In genomic region chr3:9174517-9174832, GRCm38 (mm10) we compare ENCODE assay signal across 9 mouse cellular contexts.
A peak's percentile ranks its signal among the peaks of the same experiment; 100 is the strongest.
DNase-seq lines count a peak whose midpoint lies in the region; ATAC-seq and TF ChIP-seq lines count a peak whose summit lies in the region.
"Had no signal": no experiment of that assay in that cellular context is flagged by ENCODE, and none has a peak within 500 bp of the region (broad histone marks: within the 10 kb centered on the region; RNA-seq: fewer than 3 reads in every experiment).

No protein-coding gene starts in this region.

- no peak for TF ChIP-seq CTCF in forebrain, postnatal 0 days (IDR thresholded peaks at IDR 0.05; ENCODE audit: low read depth)
- no peak for TF ChIP-seq CTCF in midbrain, postnatal 0 days (IDR thresholded peaks at IDR 0.05)

- peaks cover 9% of the 10 kb centered on the region for H3K4me1 ChIP-seq in forebrain, embryonic 10.5 days
- no peaks in the 10 kb centered on the region for H3K4me1 ChIP-seq in forebrain, embryonic 11.5 days (replicated peaks; ENCODE audit: control insufficient read depth, insufficient read depth, low read length)
- peaks cover 15% of the 10 kb centered on the region for H3K4me1 ChIP-seq in lung, embryonic 15.5 days
- H3K4me1 ChIP-seq in forebrain, postnatal 0 days (ENCODE audit: insufficient read depth), result peaks cover 12% of the 10 kb centered on the region
- H3K4me1 ChIP-seq in midbrain, postnatal 0 days (ENCODE audit: insufficient read depth, low read length), result no peaks in the 10 kb centered on the region
- no peaks in the 10 kb centered on the region for H3K4me1 ChIP-seq in liver, embryonic 11.5 days (replicated peaks; ENCODE audit: control insufficient read depth, insufficient read depth, low read length)

- no peak for DNase-seq in forebrain, embryonic 10.5 days (ENCODE audit: extremely low spot score, low spot score)
- no peak for DNase-seq in forebrain, embryonic 11.5 days (ENCODE audit: low spot score)
- no peak for DNase-seq in lung, postnatal 36 days
- no peak for DNase-seq in forebrain, postnatal 0 days
- DNase-seq in midbrain, postnatal 0 days (ENCODE audit: low spot score), result no peak
- no peak for DNase-seq in spleen, postnatal 4 days (ENCODE audit: low spot score in 2 of 2)
- no peak for DNase-seq in liver, embryonic 11.5 days (ENCODE audit: low spot score)

- peaks cover 4% of the 10 kb centered on the region; the same call in 1 of the 2 replicates for H3K27me3 ChIP-seq in forebrain, embryonic 10.5 days (ENCODE audit: poor library complexity, severe bottlenecking)
- H3K27me3 ChIP-seq in forebrain, embryonic 11.5 days (ENCODE audit: control insufficient read depth, insufficient read depth, low read length), result no peaks in the 10 kb centered on the region
- H3K27me3 ChIP-seq in lung, embryonic 15.5 days, result no peaks in the 10 kb centered on the region
- no peaks in the 10 kb centered on the region; the same call in 1 of the 2 replicates for H3K27me3 ChIP-seq in forebrain, postnatal 0 days (ENCODE audit: insufficient read depth, low read length)
- no peaks in the 10 kb centered on the region for H3K27me3 ChIP-seq in midbrain, postnatal 0 days (ENCODE audit: insufficient read depth, low read length)
- no peaks in the 10 kb centered on the region for H3K27me3 ChIP-seq in liver, embryonic 11.5 days (replicated peaks; ENCODE audit: control insufficient read depth, insufficient read depth, low read length)

- H3K4me3 ChIP-seq in forebrain, embryonic 10.5 days, result no peak overlapping the region
- H3K4me3 ChIP-seq in forebrain, embryonic 11.5 days (ENCODE audit: low read depth, low read length), result no peak overlapping the region
- no peak overlapping the region for H3K4me3 ChIP-seq in lung, embryonic 15.5 days
- no peak overlapping the region for H3K4me3 ChIP-seq in forebrain, postnatal 0 days (ENCODE audit: low read depth, low read length)
- H3K4me3 ChIP-seq in midbrain, postnatal 0 days (ENCODE audit: low read depth, low read length), result no peak overlapping the region
- no peak overlapping the region for H3K4me3 ChIP-seq in liver, embryonic 11.5 days (ENCODE audit: low read depth, low read length)

- 85% methylated on average over 2 of the region's 2 CpGs for WGBS in forebrain, embryonic 10.5 days
- 95% methylated on average over 2 of the region's 2 CpGs for WGBS in forebrain, embryonic 11.5 days
- 19% methylated on average over 2 of the region's 2 CpGs for WGBS in lung, embryonic 15.5 days
- 53% methylated on average over 2 of the region's 2 CpGs for WGBS in forebrain, postnatal 0 days
- 62% methylated on average over 2 of the region's 2 CpGs for WGBS in midbrain, postnatal 0 days
- 70% methylated on average over 2 of the region's 2 CpGs for WGBS in liver, embryonic 11.5 days

- H3K4me2 ChIP-seq in forebrain, embryonic 11.5 days (ENCODE audit: low read depth, low read length, severe bottlenecking), result no peak overlapping the region
- H3K4me2 ChIP-seq in lung, embryonic 15.5 days, result peak overlapping the region; percentile 46
- H3K4me2 ChIP-seq in forebrain, postnatal 0 days (ENCODE audit: low read depth), result no peak overlapping the region
- H3K4me2 ChIP-seq in midbrain, postnatal 0 days (ENCODE audit: low read depth, low read length, poor library complexity, severe bottlenecking), result no peak overlapping the region
- H3K4me2 ChIP-seq in liver, embryonic 11.5 days, result no peak overlapping the region

- no peak for ATAC-seq in forebrain, embryonic 11.5 days (replicated peaks; ENCODE audit: low FRiP score)
- no peak for ATAC-seq in lung, embryonic 15.5 days (ENCODE audit: borderline replicate concordance, extremely low read depth, low FRiP score, low TSS enrichment)
- ATAC-seq in forebrain, postnatal 0 days, result no peak
- no peak; the same call in 1 of the 2 replicates for ATAC-seq in midbrain, postnatal 0 days (ENCODE audit: low FRiP score)
- no peak for ATAC-seq in liver, embryonic 11.5 days (replicated peaks; ENCODE audit: low FRiP score)

- H3K9me3 ChIP-seq in forebrain, embryonic 10.5 days, result peaks cover 3% of the 10 kb centered on the region; the same call in 1 of the 2 replicates
- H3K9me3 ChIP-seq in forebrain, embryonic 11.5 days (ENCODE audit: control insufficient read depth, low read length), result no peaks in the 10 kb centered on the region
- H3K9me3 ChIP-seq in lung, embryonic 15.5 days, result no peaks in the 10 kb centered on the region
- no peaks in the 10 kb centered on the region for H3K9me3 ChIP-seq in forebrain, postnatal 0 days (ENCODE audit: low read length)
- H3K9me3 ChIP-seq in midbrain, postnatal 0 days (ENCODE audit: low read length), result no peaks in the 10 kb centered on the region
- H3K9me3 ChIP-seq in liver, embryonic 11.5 days (ENCODE audit: control insufficient read depth, low read length), result no peaks in the 10 kb centered on the region

- peak overlapping the region; percentile 26; the same call in 1 of the 2 replicates for H3K27ac ChIP-seq in forebrain, embryonic 10.5 days
- H3K27ac ChIP-seq in forebrain, embryonic 11.5 days (ENCODE audit: low read depth, low read length), result no peak overlapping the region
- peak overlapping the region; percentile 84 for H3K27ac ChIP-seq in lung, embryonic 15.5 days
- 0 out of 2 replicates have a peak overlapping the region, but pooled peaks have one; percentile 35 for H3K27ac ChIP-seq in forebrain, postnatal 0 days (ENCODE audit: low read depth, low read length)
- peak overlapping the region; percentile 3; the same call in 1 of the 2 replicates for H3K27ac ChIP-seq in midbrain, postnatal 0 days (ENCODE audit: low read depth, low read length)
- H3K27ac ChIP-seq in liver, embryonic 11.5 days (ENCODE audit: low read depth, low read length), result no peak overlapping the region
- H3K27ac ChIP-seq: layer of hippocampus, adult 2 months had no signal

- H3K36me3 ChIP-seq in forebrain, embryonic 10.5 days (replicated peaks), result no peaks in the 10 kb centered on the region
- no peaks in the 10 kb centered on the region for H3K36me3 ChIP-seq in forebrain, embryonic 11.5 days (ENCODE audit: control insufficient read depth, insufficient read depth, low read length)
- H3K36me3 ChIP-seq in lung, embryonic 15.5 days, result no peaks in the 10 kb centered on the region
- no peaks in the 10 kb centered on the region for H3K36me3 ChIP-seq in forebrain, postnatal 0 days (ENCODE audit: insufficient read depth)
- H3K36me3 ChIP-seq in midbrain, postnatal 0 days (ENCODE audit: insufficient read depth, low read length), result no peaks in the 10 kb centered on the region
- no peaks in the 10 kb centered on the region for H3K36me3 ChIP-seq in liver, embryonic 11.5 days (ENCODE audit: control insufficient read depth, insufficient read depth, low read length)

- H3K9ac ChIP-seq in forebrain, embryonic 11.5 days (ENCODE audit: low read length), result no peak overlapping the region
- H3K9ac ChIP-seq in lung, embryonic 15.5 days, result no peak overlapping the region
- no peak overlapping the region for H3K9ac ChIP-seq in forebrain, postnatal 0 days
- no peak overlapping the region for H3K9ac ChIP-seq in midbrain, postnatal 0 days (replicated peaks; ENCODE audit: low read length, poor library complexity, severe bottlenecking)
- H3K9ac ChIP-seq in liver, embryonic 11.5 days (ENCODE audit: low read depth, low read length), result no peak overlapping the region

Comparison
In these comparisons a context has a peak if more than half of its experiments do, and no peak if none do; other contexts are left out.
1. H3K27ac ChIP-seq: peak in forebrain, embryonic 10.5 days (single experiment), lung, embryonic 15.5 days (single experiment), forebrain, postnatal 0 days (single experiment) and midbrain, postnatal 0 days (single experiment); none in forebrain, embryonic 11.5 days (single experiment) and liver, embryonic 11.5 days (single experiment).